Mouse (Mus musculus) c-Kit-positive CD71-negative TER-119-negative erythroid progenitor cells, embryonic 14.5 days (primary cell): ENCODE measurements around the gene Vmn2r47.
"Not testable (repeated sequence)": the region's sequence is repeated elsewhere in the genome, so short reads cannot be mapped to it uniquely, and the experiment has no call there.

Experiments
- DNase-seq: peaks from one replicate; pipeline ENCODE4 v3.0.0-alpha.2; 2013; ENCODE audit warnings: low read depth

Vmn2r47 gene

DNA sequence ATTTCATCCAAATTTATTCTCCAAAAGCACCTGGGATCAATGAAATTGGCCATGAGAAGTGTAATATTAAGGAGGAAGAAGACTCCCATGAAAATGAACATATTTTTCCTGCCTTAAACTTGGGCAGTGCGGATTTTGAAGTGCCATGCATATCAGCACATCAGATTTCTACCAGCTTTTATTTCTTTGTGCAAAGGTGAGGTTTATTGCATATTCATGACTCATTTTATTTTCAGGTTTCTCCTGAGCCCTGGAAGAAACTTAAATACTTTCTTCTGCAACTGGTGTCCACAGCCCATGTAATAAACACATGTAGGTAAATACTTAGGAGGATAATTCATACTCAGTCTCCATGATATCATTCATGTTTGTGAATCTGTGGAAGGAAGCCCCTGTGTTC lies at the start of gene Vmn2r47:
TSS of gene Vmn2r47 (minus strand) at position 101 of the 400 bp plus-strand sequence.
- not testable (repeated sequence) for DNase-seq

DNA sequence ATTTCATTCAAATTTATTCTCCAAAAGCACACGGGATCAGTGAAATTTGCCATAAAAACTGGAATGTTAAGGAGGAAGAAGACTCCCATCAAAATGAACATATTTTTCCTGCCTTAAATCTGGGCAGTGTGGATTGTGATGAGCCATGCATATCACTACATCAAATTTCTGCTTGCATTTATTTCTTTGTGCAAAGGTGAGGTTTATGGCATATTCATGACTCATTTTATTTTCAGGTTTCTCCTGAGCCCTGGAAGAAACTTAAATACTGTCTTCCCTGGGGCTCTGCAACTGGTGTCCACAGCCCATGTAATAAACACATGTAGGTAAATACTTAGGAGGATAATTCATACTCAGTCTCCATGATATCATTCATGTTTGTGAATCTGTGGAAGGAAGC lies 70.7 kb downstream of the Vmn2r47 start, which contains the start of gene Vmn2r46:
TSS of gene Vmn2r46 (minus strand) at position 101 of the 400 bp plus-strand sequence.
- not testable (repeated sequence) for DNase-seq
